Mouse (Mus musculus): Measurements from ENCODE around the gene Acsm4. TPM values are rescaled to one million over a fixed set of nuclear protein-coding genes. Genes with fewer than 3 reads are reported as not detected.

Gene Acsm4
- not detected for polyA plus RNA-seq (2017; shearing (Covaris generic))

DNA sequence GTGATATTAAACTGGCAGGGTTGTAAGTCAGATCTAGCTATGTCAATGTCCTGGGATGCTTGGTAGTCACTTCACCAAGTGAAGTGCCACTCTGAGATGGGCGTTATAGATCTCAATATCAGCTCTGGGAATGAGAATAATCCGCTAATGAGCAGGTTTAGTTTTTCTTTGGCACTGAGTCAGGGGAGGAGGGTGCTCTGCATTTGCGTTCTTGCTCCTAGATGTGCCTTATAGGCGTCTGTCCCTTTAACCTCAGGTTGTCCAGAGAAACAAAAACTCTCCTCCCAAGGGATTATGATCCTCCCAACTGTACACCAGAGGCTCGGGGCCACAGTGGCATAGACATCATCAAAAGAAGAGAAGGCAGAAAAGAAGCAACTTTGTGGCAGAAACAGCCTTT, at the start of gene Acsm4:
Acsm4 (plus strand) TSS at position 301 of the 400 bp plus-strand sequence.

DNA sequence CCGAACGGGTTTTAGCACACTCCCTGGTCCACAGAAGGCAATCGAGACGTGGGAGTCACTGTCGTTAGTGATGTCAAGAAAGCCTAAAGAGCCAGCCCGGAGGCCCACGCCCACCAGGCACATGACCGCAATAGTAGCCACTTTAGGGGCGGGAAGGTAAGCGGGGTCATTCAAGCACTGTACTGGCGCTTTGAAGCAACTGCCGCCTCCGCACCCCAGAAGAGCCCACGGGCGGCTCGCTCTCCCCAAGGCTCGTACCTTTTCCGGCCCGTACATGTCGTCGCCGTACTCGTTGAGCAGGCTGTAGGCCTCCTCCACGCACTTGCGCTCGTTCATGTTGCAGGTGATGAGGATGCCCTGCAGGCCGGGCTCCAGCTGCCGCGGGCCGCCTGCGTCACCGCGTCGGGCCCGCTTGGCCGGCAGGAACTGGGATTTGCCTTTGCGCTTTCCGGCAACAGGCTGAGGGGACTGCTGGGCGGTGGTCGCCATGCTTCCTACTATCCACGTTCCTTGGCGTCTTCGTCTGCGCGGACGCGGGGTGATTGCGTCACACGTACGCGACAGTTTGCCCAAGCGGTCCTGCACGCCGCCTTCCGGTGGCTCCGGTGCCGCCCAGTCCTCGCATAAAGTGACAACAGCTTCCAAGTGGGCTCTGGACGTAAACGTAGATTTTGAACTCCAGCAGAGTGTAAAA, 30.6 kb downstream of the Acsm4 start, which contains the start of gene Thumpd1:
Thumpd1 (minus strand) TSS at position 546 of the 694 bp plus-strand sequence.

DNA sequence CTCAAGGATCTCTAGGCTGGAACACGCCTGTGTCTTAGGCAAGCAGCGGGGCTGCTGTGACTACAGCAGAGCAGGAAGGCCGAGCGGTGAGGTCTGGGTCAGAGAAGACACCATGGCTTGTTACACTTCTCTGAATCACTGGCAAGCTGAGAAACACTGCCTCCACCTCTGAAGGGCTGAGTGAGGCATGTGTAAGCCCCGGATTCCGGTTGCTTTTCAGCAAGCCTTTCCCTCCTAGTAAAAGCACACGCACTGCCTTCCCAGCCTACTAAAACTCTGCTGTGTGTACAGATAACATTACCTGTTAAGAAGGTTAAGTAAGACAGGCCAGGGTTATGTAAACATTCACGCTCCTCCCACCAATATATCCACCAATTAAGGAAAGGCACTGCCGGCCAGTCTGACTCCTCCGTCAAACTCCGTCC, 70.7 kb downstream of the Acsm4 start, which contains the start of gene Acsm3:
Acsm3 (plus strand) TSS at position 397 of the 425 bp plus-strand sequence.

Other genes with a start within 250 kb of the Acsm4 start
- not detected for gene Gp2, start 230.7 kb upstream of the Acsm4 start, polyA plus RNA-seq (2017; shearing (Covaris generic))
- not detected for gene Umod, start 210.7 kb upstream of the Acsm4 start, polyA plus RNA-seq (2017; shearing (Covaris generic))
- not detected for gene Acsm5, start 170.6 kb upstream of the Acsm4 start, polyA plus RNA-seq (2017; shearing (Covaris generic))
- gene Pdilt, start 166.5 kb upstream of the Acsm4 start, polyA plus RNA-seq (2017; shearing (Covaris generic)) = not detected
- not detected for gene Acsm2, start 135.7 kb upstream of the Acsm4 start, polyA plus RNA-seq (2017; shearing (Covaris generic))
- not detected for gene Acsm1, start 83.0 kb upstream of the Acsm4 start, polyA plus RNA-seq (2017; shearing (Covaris generic))
- 66.8 TPM for gene Thumpd1, start 30.8 kb downstream of the Acsm4 start, polyA plus RNA-seq (2017; shearing (Covaris generic))
- gene Acsm3, start 70.9 kb downstream of the Acsm4 start, polyA plus RNA-seq (2017; shearing (Covaris generic)) = 0.11 TPM
- 39.6 TPM for gene Rexo5, start 104.0 kb downstream of the Acsm4 start, polyA plus RNA-seq (2017; shearing (Covaris generic))
- 6.9 TPM for gene Eri2, start 104.0 kb downstream of the Acsm4 start, polyA plus RNA-seq (2017; shearing (Covaris generic))
- gene Lyrm1, start 205.8 kb downstream of the Acsm4 start, polyA plus RNA-seq (2017; shearing (Covaris generic)) = 11.1 TPM
- gene Dcun1d3, start 206.3 kb downstream of the Acsm4 start, polyA plus RNA-seq (2017; shearing (Covaris generic)) = 17.4 TPM